Mouse (Mus musculus) embryo, embryonic 11.5 days (tissue): ENCODE data around the gene C1qbp.

Experiments used
- DNase-seq: peaks from one replicate; pipeline ENCODE4 v3.0.0-alpha.2; 2012; ENCODE audit warnings: low read depth, low spot score

Gene C1qbp

GRCm38 (mm10) chr11:70973947-70974346, 8.9 kb downstream of the C1qbp start:
- DNase-seq: no peak

DNA sequence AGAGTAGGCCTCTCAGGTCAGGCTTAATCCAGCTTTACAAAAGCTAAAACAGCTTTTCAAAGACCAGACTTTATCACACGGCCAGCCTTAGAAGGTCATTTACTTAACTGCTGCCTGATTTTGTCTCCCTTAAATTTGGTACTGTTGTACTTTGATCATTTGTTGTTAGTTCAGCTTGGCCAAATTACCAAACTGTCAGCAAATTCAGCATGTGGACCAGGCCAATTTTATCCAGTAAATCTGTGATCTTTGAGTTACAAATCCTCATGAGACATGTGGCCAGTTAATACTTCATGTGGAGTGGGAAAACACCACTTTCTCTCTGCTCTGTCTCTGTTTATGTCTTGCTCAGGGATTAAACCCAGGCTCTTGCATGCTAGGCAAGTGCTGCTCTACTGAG, 10.2 kb downstream of the C1qbp start:
- DNase-seq: no peak

- DNase-seq: peak; percentile 13
Measured at GRCm38 (mm10) chr11:70970560-70971540, 12.0 kb downstream of the C1qbp start.

DNA sequence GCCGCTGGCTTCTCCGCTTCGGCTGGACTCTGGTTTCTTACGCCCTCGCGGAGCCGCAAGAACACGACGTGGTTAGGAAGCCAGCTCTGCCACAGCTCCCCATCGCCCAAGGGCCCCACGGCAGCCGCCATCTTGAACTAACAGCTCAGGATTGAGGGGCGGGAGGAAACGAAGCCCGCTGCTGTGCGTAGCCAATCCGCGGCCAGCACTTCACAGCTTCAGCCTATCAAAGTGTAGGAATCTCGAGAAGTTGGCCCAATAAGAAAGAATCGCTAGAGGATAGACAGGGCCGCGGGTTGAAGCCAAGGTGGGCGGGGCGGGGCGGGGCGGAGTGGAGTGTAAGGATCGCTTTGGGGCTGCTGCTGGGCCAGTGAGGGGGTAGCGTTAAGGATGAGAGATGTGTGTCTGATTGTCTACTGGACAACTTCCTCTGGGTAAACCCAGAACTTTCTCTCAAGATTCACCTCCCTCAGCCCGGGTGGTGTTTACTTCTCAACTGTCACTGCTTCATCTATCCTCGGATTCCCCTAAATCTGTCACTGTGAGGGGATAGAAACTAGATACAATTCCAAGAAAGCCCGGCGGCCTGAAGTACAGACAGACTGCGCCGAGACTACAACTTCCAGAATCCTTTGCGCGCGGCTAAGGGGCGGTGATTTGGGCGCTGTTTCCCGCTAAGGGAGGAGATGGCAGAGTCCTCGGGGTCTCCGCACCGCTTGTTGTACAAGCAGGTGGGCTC, 12.8 kb downstream of the C1qbp start, which contains the start of the genes Nup88 and Rpain:
TSS of gene Nup88 (minus strand) at position 153 of the 739 bp plus-strand sequence.
TSS of gene Rpain (plus strand) at position 393 of the 739 bp plus-strand sequence.
- peak; percentile 91 for DNase-seq

GRCm38 (mm10) chr11:70969271-70969794, 13.5 kb downstream of the C1qbp start:
- DNase-seq: peak; percentile 4

DNA sequence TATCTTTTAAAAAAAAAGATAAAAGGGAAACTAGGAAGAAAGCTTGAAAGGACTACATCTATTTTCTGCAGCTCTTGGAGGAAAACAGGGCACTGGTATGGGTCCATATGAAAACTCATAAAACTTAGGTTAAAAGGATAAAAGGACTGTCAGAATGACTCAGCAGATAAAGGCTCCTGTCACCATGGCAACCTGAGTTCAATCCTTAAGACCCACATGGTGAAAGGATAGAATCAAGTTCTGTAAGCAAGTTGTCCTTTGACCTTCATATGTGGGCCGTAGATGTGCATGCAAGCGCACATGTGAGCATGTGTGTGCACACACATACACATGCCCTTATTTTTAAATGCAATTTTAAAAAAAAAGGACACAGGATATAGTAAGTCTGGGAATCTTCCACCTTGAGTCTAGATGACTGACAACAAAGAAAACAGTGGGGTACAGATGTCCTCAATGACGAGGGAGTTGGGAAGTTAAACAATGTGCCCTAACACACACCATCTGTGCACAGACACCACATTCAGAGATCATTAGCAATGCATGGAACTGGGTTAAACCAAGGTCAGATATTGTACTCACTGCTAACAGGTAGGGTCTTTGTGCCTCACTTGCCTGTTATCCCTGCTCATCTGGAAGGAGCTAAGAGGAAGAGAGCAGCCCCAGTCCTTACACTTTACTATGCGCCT, 18.5 kb downstream of the C1qbp start:
- DNase-seq: no peak

- no peak for DNase-seq
Measured at GRCm38 (mm10) chr11:70960786-70961554, 21.9 kb downstream of the C1qbp start.

- DNase-seq: no peak
Measured at GRCm38 (mm10) chr11:70954711-70955110, 28.1 kb downstream of the C1qbp start.

DNA sequence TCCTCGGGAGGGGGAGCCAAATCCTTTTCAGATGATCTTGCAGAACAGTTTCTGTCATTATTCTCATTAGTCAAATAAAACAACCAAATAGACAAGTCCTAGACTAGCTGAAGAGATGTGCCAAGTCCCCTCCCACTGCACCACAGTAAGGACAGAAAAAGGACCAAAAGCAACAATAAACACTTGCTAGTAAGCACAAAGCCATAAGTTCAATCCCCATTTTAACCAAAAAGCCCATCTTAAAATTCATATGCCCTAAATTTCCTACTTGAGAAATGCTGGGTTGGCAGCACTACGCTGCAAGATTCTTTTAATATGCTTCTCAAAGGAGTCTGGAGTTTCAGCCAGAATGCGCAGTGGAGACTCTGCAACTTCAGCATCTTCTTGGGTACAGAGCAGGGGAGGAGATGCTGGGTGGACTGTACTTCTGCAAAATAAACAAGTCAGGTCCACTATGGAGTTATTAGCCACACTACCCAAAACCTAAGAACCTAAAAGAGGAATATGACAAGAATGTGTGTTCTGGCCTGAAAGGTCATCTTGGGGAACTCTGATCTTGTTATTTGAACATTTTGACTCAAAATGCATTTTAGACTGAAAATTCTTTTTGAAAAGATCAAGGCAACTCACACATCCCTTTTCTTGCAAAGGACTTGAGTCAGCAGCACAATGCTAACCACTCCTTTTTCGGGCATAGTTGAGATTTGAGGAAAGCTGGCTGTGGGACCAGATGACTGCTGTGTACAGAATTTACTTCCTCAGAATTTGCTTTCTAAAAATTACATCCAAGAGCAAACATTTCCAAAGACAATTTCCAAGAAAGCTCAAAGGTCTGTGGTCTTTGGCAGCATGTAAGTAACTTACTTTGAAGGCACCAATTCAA, 37.6 kb downstream of the C1qbp start:
- DNase-seq: no peak

- no peak for DNase-seq
Measured at GRCm38 (mm10) chr11:70943651-70944050, 39.2 kb downstream of the C1qbp start.

GRCm38 (mm10) chr11:70942596-70942995, 40.2 kb downstream of the C1qbp start:
- no peak for DNase-seq

DNA sequence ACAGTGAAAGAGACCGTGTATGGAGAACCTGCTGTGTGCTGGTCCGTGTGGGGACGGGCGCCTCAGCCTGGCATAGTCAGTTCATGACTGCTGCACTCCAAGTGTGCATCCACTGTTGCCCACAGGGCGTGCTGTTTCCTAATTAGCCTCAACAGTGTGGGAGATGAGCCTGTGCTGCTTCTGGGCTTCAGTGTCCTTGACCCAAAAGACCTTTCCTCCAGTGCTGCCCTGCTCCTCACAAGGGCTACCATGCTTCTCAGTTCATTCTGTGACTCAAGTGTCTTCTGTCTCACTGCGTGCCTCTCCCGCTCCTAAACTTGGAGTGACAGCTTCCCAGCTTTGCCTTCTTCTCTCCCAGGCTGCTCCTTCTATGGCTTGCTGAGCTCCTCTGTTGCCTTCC, 47.5 kb downstream of the C1qbp start:
- DNase-seq: no peak

DNA sequence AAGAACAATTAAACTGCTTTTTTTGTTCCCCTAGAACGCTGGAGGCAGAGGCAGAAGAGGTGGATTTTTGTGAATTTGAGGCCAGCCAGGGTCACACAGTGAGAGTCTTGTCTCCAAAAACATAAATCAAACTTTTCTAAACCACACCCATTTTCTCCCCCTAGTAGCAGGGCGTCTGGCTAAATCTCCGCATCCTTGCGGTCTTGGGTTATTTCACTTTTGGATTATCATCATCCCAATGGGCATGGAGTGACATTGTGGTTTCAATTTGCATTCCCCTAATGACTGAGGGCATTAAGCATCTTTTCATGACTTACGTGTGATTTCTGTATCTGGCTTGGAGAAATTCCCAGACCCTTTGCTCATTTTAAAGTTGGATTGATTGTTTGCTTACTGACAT, 51.4 kb downstream of the C1qbp start:
- no peak for DNase-seq
